Mouse (Mus musculus): Measurements from ENCODE around the gene Fam169a.

GRCm38 (mm10) chr13:97176731-97177130 is 109.6 kb downstream of the Fam169a start:
- TF ChIP-seq CTCF (IDR thresholded peaks at IDR 0.05; ENCODE audit: low read depth) (no peak), EP300 (optimal IDR thresholded peaks at IDR 0.05) (no peak)
